Mouse (Mus musculus) midbrain, embryonic 13.5 days (tissue): ENCODE measurements around the gene Abhd14b. TPM values are rescaled to one million over a fixed set of nuclear protein-coding genes. Genes with fewer than 3 reads are reported as not detected.

ENCODE experiments used
- ATAC-seq: fragments of 200-750 bp; cut with Nextera tagmentation; 2 replicates; pipeline ENCODE4 v1.8.0; 2017; ENCODE audit warnings: mild to moderate bottlenecking, moderate TSS enrichment, moderate library complexity
- H3K27ac ChIP-seq: fragments of 300-500 bp; sonication (generic); 2 replicates; pipeline ENCODE4 v1.5.1; 2015; ENCODE audit warnings: inconsistent platforms, mild to moderate bottlenecking, moderate library complexity
- H3K27me3 ChIP-seq: fragments of 300-500 bp; sonication (generic); 2 replicates; pipeline ENCODE4 v1.6.1; 2015; ENCODE audit warnings: mild to moderate bottlenecking, inconsistent platforms
- H3K36me3 ChIP-seq: fragments of 300-500 bp; sonication (generic); 2 replicates; pipeline ENCODE4 v1.6.1; 2015; ENCODE audit warnings: mild to moderate bottlenecking, inconsistent platforms
- H3K4me1 ChIP-seq: fragments of 300-500 bp; sonication (generic); replicated peaks from 2 replicates; pipeline ENCODE4 v1.6.1; 2015; ENCODE audit warnings: inconsistent platforms
- H3K4me2 ChIP-seq: fragments of 300-500 bp; sonication (generic); replicated peaks from 2 replicates; pipeline ENCODE4 v1.6.1; 2015; ENCODE audit warnings: moderate library complexity, mild to moderate bottlenecking, inconsistent platforms
- H3K4me3 ChIP-seq: fragments of 300-500 bp; sonication (generic); replicated peaks from 2 replicates; pipeline ENCODE4 v1.5.1; 2015; ENCODE audit warnings: mild to moderate bottlenecking, inconsistent platforms
- H3K9ac ChIP-seq: fragments of 300-500 bp; sonication (generic); replicated peaks from 2 replicates; pipeline ENCODE4 v1.6.1; 2015; ENCODE audit warnings: mild to moderate bottlenecking, inconsistent platforms
- H3K9me3 ChIP-seq: fragments of 300-500 bp; sonication (generic); 2 replicates; pipeline ENCODE4 v1.6.1; 2016; ENCODE audit warnings: mild to moderate bottlenecking, inconsistent platforms
- WGBS: fragments of 180-500 bp; shearing (Covaris S2); methylation state at CpG from one replicate; pipeline ENCODE4 v1.1.7; 2015; 5-methylcytosine and 5-hydroxymethylcytosine counted together
- polyA plus RNA-seq: library from polyadenylated mRNA; unstranded; fragments of >200 nt; fragmentation: Nextera tagmentation; extraction: Ambion mirVana; gene quantifications from 2 replicates; pipeline ENCODE4 v1.2.1, GENCODE M21; 2015

Abhd14b gene
- 5.8 and 6.0 TPM in 2 replicates for polyA plus RNA-seq

- ATAC-seq, result peak; percentile 86
- Histone ChIP-seq H3K4me2 (peak within 1 kb of the TSS; percentile 68), H3K4me3 (peak within 1 kb of the TSS; percentile 54), H3K27me3 (peaks cover 4% of the 10 kb centered on the region; the same call in 1 of the 2 replicates), H3K9me3 (no peaks in the 10 kb centered on the region), H3K27ac (peak within 1 kb of the TSS; percentile 57), H3K4me1 (peaks cover 51% of the 10 kb centered on the region), H3K36me3 (no peaks in the 10 kb centered on the region), H3K9ac (peak within 1 kb of the TSS; percentile 70)
- WGBS, result under 1% methylated on average over 24 of the region's 24 CpGs
Observed at GRCm38 (mm10) chr9:106447348-106447747, at the start of gene Abhd14b, which contains the start of gene Abhd14a. TSS of gene Abhd14b (plus strand) at chr9:106447459. TSS of gene Abhd14a (minus strand) at chr9:106447678.

- Histone ChIP-seq H3K4me1 (peaks cover 21% of the 10 kb centered on the region), H3K4me2 (no peak overlapping the region)
- no peak for ATAC-seq
Observed at GRCm38 (mm10) chr9:106397733-106398132, 49.5 kb upstream of the Abhd14b start.

GRCm38 (mm10) chr9:106398667-106399311 is 48.5 kb upstream of the Abhd14b start:
- H3K9me3 ChIP-seq, result no peaks in the 10 kb centered on the region
- H3K27me3 ChIP-seq, result no peaks in the 10 kb centered on the region
- no peak overlapping the region for H3K4me3 ChIP-seq
- H3K4me1 ChIP-seq, result peaks cover 16% of the 10 kb centered on the region
- ATAC-seq, result no peak
- H3K27ac ChIP-seq, result no peak overlapping the region
- H3K4me2 ChIP-seq, result no peak overlapping the region
- no peaks in the 10 kb centered on the region for H3K36me3 ChIP-seq
- no peak overlapping the region for H3K9ac ChIP-seq
- 83% methylated on average over 9 of the region's 9 CpGs for WGBS

More at GRCm38 (mm10) chr9:106397733-106398132, 49.5 kb upstream of the Abhd14b start:
- Histone ChIP-seq H3K36me3 (no peaks in the 10 kb centered on the region), H3K4me3 (no peak overlapping the region), H3K27ac (no peak overlapping the region), H3K9me3 (no peaks in the 10 kb centered on the region), H3K9ac (no peak overlapping the region), H3K27me3 (no peaks in the 10 kb centered on the region)
- 86% methylated on average over 4 of the region's 4 CpGs for WGBS

GRCm38 (mm10) chr9:106399808-106400207 is 47.5 kb upstream of the Abhd14b start:
- no peak overlapping the region for H3K4me3 ChIP-seq
- H3K4me2 ChIP-seq, result no peak overlapping the region
- H3K4me1 ChIP-seq, result peaks cover 10% of the 10 kb centered on the region
- H3K9ac ChIP-seq, result no peak overlapping the region
- no peak for ATAC-seq
- no peaks in the 10 kb centered on the region for H3K27me3 ChIP-seq
- WGBS, result 87% methylated on average over 3 of the region's 3 CpGs
- no peak overlapping the region for H3K27ac ChIP-seq
- no peaks in the 10 kb centered on the region for H3K9me3 ChIP-seq
- no peaks in the 10 kb centered on the region for H3K36me3 ChIP-seq

- Histone ChIP-seq H3K4me2 (no peak overlapping the region), H3K4me1 (no peaks in the 10 kb centered on the region), H3K9ac (no peak overlapping the region), H3K27me3 (no peaks in the 10 kb centered on the region), H3K27ac (no peak overlapping the region), H3K36me3 (no peaks in the 10 kb centered on the region), H3K4me3 (no peak overlapping the region), H3K9me3 (no peaks in the 10 kb centered on the region)
- ATAC-seq, result no peak
- WGBS, result 81% methylated on average over 5 of the region's 5 CpGs
Observed at GRCm38 (mm10) chr9:106402149-106402548, 45.1 kb upstream of the Abhd14b start.

GRCm38 (mm10) chr9:106402607-106403375 is 44.5 kb upstream of the Abhd14b start:
- Histone ChIP-seq H3K4me2 (no peak overlapping the region), H3K9me3 (no peaks in the 10 kb centered on the region), H3K4me1 (no peaks in the 10 kb centered on the region), H3K36me3 (no peaks in the 10 kb centered on the region), H3K4me3 (no peak overlapping the region), H3K9ac (no peak overlapping the region), H3K27ac (no peak overlapping the region), H3K27me3 (no peaks in the 10 kb centered on the region)
- ATAC-seq, result no peak
- 89% methylated on average over 16 of the region's 16 CpGs for WGBS

GRCm38 (mm10) chr9:106405275-106405674 is 42.0 kb upstream of the Abhd14b start:
- no peak overlapping the region for H3K9ac ChIP-seq
- H3K36me3 ChIP-seq, result no peaks in the 10 kb centered on the region
- no peak overlapping the region for H3K4me2 ChIP-seq
- no peak for ATAC-seq
- 34% methylated on average over 6 of the region's 6 CpGs for WGBS
- peaks cover 4% of the 10 kb centered on the region; the same call in 1 of the 2 replicates for H3K4me1 ChIP-seq
- no peaks in the 10 kb centered on the region for H3K27me3 ChIP-seq
- H3K27ac ChIP-seq, result no peak overlapping the region
- H3K4me3 ChIP-seq, result no peak overlapping the region
- no peaks in the 10 kb centered on the region for H3K9me3 ChIP-seq

GRCm38 (mm10) chr9:106406443-106407078 is 40.7 kb upstream of the Abhd14b start:
- Histone ChIP-seq H3K9me3 (no peaks in the 10 kb centered on the region), H3K9ac (no peak overlapping the region), H3K4me3 (no peak overlapping the region), H3K27me3 (no peaks in the 10 kb centered on the region), H3K36me3 (no peaks in the 10 kb centered on the region), H3K4me1 (peaks cover 7% of the 10 kb centered on the region; the same call in 1 of the 2 replicates), H3K4me2 (no peak overlapping the region), H3K27ac (no peak overlapping the region)
- 67% methylated on average over 8 of the region's 8 CpGs for WGBS
- no peak for ATAC-seq

GRCm38 (mm10) chr9:106409096-106409495 is 38.2 kb upstream of the Abhd14b start:
- no peak for ATAC-seq
- Histone ChIP-seq H3K4me1 (peaks cover 7% of the 10 kb centered on the region; the same call in 1 of the 2 replicates), H3K27ac (no peak overlapping the region), H3K9ac (no peak overlapping the region), H3K27me3 (no peaks in the 10 kb centered on the region), H3K4me3 (no peak overlapping the region), H3K36me3 (no peaks in the 10 kb centered on the region), H3K9me3 (no peaks in the 10 kb centered on the region), H3K4me2 (no peak overlapping the region)
- 97% methylated on average over 4 of the region's 4 CpGs for WGBS

GRCm38 (mm10) chr9:106410086-106410650 is 37.1 kb upstream of the Abhd14b start:
- Histone ChIP-seq H3K27ac (no peak overlapping the region), H3K9ac (no peak overlapping the region), H3K9me3 (no peaks in the 10 kb centered on the region), H3K36me3 (no peaks in the 10 kb centered on the region), H3K4me3 (no peak overlapping the region), H3K27me3 (no peaks in the 10 kb centered on the region), H3K4me2 (no peak overlapping the region), H3K4me1 (peaks cover 7% of the 10 kb centered on the region; the same call in 1 of the 2 replicates)
- WGBS, result 66% methylated on average over 2 of the region's 2 CpGs
- ATAC-seq, result no peak

- no peak overlapping the region for H3K4me2 ChIP-seq
- H3K36me3 ChIP-seq, result no peaks in the 10 kb centered on the region
- WGBS, result 81% methylated on average over 9 of the region's 9 CpGs
- H3K4me3 ChIP-seq, result no peak overlapping the region
- ATAC-seq, result no peak
- H3K9ac ChIP-seq, result no peak overlapping the region
- H3K9me3 ChIP-seq, result no peaks in the 10 kb centered on the region
- H3K27ac ChIP-seq, result no peak overlapping the region
- peaks cover 7% of the 10 kb centered on the region; the same call in 1 of the 2 replicates for H3K4me1 ChIP-seq
- no peaks in the 10 kb centered on the region for H3K27me3 ChIP-seq
Observed at GRCm38 (mm10) chr9:106411091-106411594, 36.1 kb upstream of the Abhd14b start.
